Mouse (Mus musculus): ENCODE results near the gene Ereg. TPM values are rescaled to one million over a fixed set of nuclear protein-coding genes. Genes with fewer than 3 reads are reported as not detected.

The Ereg gene
- polyA plus RNA-seq (2016; fragmentation: Nextera tagmentation; extraction: Ambion mirVana): not detected in 2 replicates

- peak within 1 kb of the TSS; percentile 54 for H3K4me3 ChIP-seq
- peak; percentile 44 for DNase-seq (ENCODE audit: low spot score)
- no peaks in the 10 kb centered on the region for H3K36me3 ChIP-seq
- WGBS: 2% methylated on average over 25 of the region's 25 CpGs
- H3K27ac ChIP-seq: peak within 1 kb of the TSS; percentile 66; the same call in 1 of the 2 replicates
- peaks cover 8% of the 10 kb centered on the region for H3K4me1 ChIP-seq (replicated peaks)
- no peaks in the 10 kb centered on the region for H3K9me3 ChIP-seq
- peaks cover 28% of the 10 kb centered on the region for H3K27me3 ChIP-seq (ENCODE audit: insufficient read depth, poor library complexity, severe bottlenecking)
Measured at GRCm38 (mm10) chr5:91074450-91074950, at the start of gene Ereg. Ereg (plus strand) TSS chr5:91074622.

- H3K9me3 ChIP-seq: no peaks in the 10 kb centered on the region
- H3K36me3 ChIP-seq: no peaks in the 10 kb centered on the region
- H3K4me1 ChIP-seq (replicated peaks): no peaks in the 10 kb centered on the region
- DNase-seq (ENCODE audit: low spot score): no peak
- H3K27ac ChIP-seq: no peak within 1 kb of the TSS
- no peaks in the 10 kb centered on the region for H3K27me3 ChIP-seq (ENCODE audit: insufficient read depth, poor library complexity, severe bottlenecking)
- WGBS: 88% methylated on average over 6 of the region's 6 CpGs
- no peak within 1 kb of the TSS for H3K4me3 ChIP-seq
Measured at GRCm38 (mm10) chr5:91027164-91027563, 47.3 kb upstream of the Ereg start, which contains the start of gene Epgn. Epgn (plus strand) TSS chr5:91027464.

DNA sequence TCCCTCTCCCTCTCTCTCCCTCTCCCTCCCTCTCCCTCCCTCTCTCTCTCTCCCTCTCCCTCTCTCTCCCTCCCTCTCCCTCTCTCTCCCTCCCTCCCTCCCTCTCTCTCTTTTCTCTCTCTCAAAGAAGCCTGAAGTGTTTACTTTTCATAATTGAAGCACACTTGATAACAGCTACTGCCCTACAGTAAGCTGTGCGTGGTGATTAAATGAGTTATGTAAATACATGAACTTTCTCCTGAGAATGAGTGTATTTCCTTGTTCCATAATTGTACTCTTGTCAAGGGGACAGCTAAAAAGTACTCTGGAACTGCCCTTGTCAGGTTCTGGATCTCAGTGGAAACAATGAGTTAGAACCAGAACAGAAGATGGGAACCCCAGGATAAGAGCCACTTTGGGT, 46.6 kb upstream of the Ereg start:
- no peak overlapping the region for H3K27ac ChIP-seq
- DNase-seq (ENCODE audit: low spot score): no peak
- H3K4me1 ChIP-seq (replicated peaks): no peaks in the 10 kb centered on the region
- no peaks in the 10 kb centered on the region for H3K9me3 ChIP-seq
- H3K4me3 ChIP-seq: no peak overlapping the region
- H3K27me3 ChIP-seq (ENCODE audit: insufficient read depth, poor library complexity, severe bottlenecking): no peaks in the 10 kb centered on the region
- H3K36me3 ChIP-seq: no peaks in the 10 kb centered on the region
- 89% methylated on average over 1 of the region's 1 CpGs for WGBS

- WGBS: 92% methylated on average over 2 of the region's 2 CpGs
- Histone ChIP-seq H3K36me3 (no peaks in the 10 kb centered on the region), H3K27me3 (ENCODE audit: insufficient read depth, poor library complexity, severe bottlenecking) (no peaks in the 10 kb centered on the region), H3K27ac (no peak overlapping the region), H3K9me3 (no peaks in the 10 kb centered on the region), H3K4me1 (replicated peaks) (no peaks in the 10 kb centered on the region), H3K4me3 (no peak overlapping the region)
- DNase-seq (ENCODE audit: low spot score): no peak
Measured at GRCm38 (mm10) chr5:91030629-91031028, 43.8 kb upstream of the Ereg start.

GRCm38 (mm10) chr5:91035341-91035740, 39.1 kb upstream of the Ereg start:
- no peak for DNase-seq (ENCODE audit: low spot score)
- H3K36me3 ChIP-seq: no peaks in the 10 kb centered on the region
- 87% methylated on average over 2 of the region's 2 CpGs for WGBS

DNA sequence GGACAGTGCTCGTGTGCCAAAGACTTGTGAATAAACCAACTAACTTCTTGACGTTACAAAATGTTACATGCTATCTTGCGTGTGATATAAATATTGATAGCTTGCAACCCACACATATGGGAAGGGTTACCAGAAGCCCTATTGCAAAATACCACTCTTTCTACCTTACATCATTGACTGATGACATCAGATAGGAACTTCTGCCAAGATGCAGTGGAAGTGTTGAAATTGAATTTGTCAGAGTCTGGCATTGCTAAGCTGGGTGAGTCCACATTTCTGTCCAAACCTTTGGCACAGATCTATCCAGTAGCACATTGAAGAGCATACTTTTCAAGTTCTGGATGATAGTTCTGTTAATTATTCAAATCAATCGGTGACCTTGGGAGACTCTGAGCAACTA, 37.8 kb upstream of the Ereg start:
- WGBS: 93% methylated on average over 4 of the region's 4 CpGs

More at GRCm38 (mm10) chr5:91035341-91035740, 39.1 kb upstream of the Ereg start:
- H3K27ac ChIP-seq: no peak overlapping the region
- H3K27me3 ChIP-seq (ENCODE audit: insufficient read depth, poor library complexity, severe bottlenecking): no peaks in the 10 kb centered on the region
- no peaks in the 10 kb centered on the region for H3K4me1 ChIP-seq (replicated peaks)
- H3K4me3 ChIP-seq: no peak overlapping the region
- H3K9me3 ChIP-seq: no peaks in the 10 kb centered on the region

GRCm38 (mm10) chr5:91037756-91038155, 36.7 kb upstream of the Ereg start:
- H3K4me1 ChIP-seq (replicated peaks): no peaks in the 10 kb centered on the region
- H3K9me3 ChIP-seq: no peaks in the 10 kb centered on the region
- no peaks in the 10 kb centered on the region for H3K36me3 ChIP-seq
- 73% methylated on average over 2 of the region's 2 CpGs for WGBS
- no peak for DNase-seq (ENCODE audit: low spot score)
- no peaks in the 10 kb centered on the region for H3K27me3 ChIP-seq (ENCODE audit: insufficient read depth, poor library complexity, severe bottlenecking)
- no peak overlapping the region for H3K4me3 ChIP-seq
- no peak overlapping the region for H3K27ac ChIP-seq

More for the DNA sequence above, 37.8 kb upstream of the Ereg start:
- H3K36me3 ChIP-seq: no peaks in the 10 kb centered on the region
- H3K4me1 ChIP-seq (replicated peaks): no peaks in the 10 kb centered on the region
- DNase-seq (ENCODE audit: low spot score): no peak
- no peaks in the 10 kb centered on the region for H3K27me3 ChIP-seq (ENCODE audit: insufficient read depth, poor library complexity, severe bottlenecking)
- no peak overlapping the region for H3K4me3 ChIP-seq
- H3K9me3 ChIP-seq: no peaks in the 10 kb centered on the region
- H3K27ac ChIP-seq: no peak overlapping the region

DNA sequence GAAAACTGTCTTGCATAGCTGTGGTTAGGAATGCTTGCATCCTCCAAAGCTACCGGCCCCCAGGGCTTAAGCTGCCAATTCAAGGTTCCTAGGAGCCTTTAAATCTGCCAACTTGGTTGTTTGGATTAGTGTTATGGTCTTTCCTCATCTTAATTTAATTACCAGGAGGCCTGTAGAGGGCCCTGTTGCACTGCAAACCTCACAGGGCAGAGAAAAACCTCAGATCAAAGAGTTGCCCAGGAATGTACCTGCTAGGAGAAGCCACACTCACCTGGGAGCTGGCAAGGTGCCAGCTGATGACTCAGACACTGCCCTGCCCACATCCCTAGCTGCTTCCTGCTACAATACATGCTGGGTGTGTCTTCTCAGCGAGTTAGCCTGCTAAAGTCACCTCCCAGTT, 35.9 kb upstream of the Ereg start:
- Histone ChIP-seq H3K9me3 (no peaks in the 10 kb centered on the region), H3K4me3 (no peak overlapping the region), H3K4me1 (replicated peaks) (no peaks in the 10 kb centered on the region), H3K27me3 (ENCODE audit: insufficient read depth, poor library complexity, severe bottlenecking) (no peaks in the 10 kb centered on the region), H3K36me3 (no peaks in the 10 kb centered on the region), H3K27ac (no peak overlapping the region)
- 17% methylated on average over 2 of the region's 2 CpGs for WGBS
- no peak for DNase-seq (ENCODE audit: low spot score)

DNA sequence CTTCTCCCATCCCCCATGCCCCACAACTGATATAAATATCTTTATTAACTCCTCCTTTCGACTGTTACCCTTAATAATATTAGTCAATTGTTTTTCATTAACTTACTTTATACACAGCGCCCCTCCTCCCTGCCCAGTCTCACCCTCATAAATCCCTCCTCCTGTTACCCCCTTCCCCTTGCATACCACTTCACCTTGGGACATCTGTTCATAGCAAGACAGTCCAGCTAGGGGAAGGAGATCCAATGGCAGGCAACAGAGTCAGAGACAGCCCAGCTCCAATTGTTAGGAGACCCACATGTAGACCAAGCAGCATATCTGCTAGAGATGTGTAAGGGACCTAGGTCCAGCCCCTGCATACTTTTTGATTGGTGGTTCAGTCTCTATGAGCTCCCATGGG, 35.5 kb upstream of the Ereg start:
- WGBS: 85% methylated on average over 2 of the region's 2 CpGs
- H3K4me1 ChIP-seq (replicated peaks): no peaks in the 10 kb centered on the region
- H3K36me3 ChIP-seq: no peaks in the 10 kb centered on the region
- no peaks in the 10 kb centered on the region for H3K9me3 ChIP-seq
- H3K27me3 ChIP-seq (ENCODE audit: insufficient read depth, poor library complexity, severe bottlenecking): no peaks in the 10 kb centered on the region
- DNase-seq (ENCODE audit: low spot score): no peak
- H3K4me3 ChIP-seq: no peak overlapping the region
- H3K27ac ChIP-seq: no peak overlapping the region

DNA sequence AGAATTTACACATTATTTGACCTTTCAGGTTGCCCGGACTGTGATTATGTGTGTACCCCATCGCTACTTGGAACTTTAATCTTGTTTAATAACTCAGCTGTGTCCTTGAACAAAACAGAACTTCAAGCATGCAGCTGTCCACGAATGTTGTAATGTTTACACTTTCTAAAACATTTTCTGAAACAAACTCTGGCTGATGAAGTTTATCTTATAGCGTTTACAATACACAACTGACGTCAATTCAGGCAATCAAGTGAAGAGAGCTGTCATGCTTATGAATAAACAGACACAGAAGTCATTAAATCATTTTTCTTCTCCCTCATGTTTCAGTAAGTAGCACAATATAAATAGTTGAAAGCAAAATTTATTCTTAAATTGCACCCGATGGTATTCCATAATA, 26.4 kb upstream of the Ereg start:
- H3K27ac ChIP-seq: no peak overlapping the region
- H3K4me3 ChIP-seq: no peak overlapping the region
- no peaks in the 10 kb centered on the region for H3K9me3 ChIP-seq
- DNase-seq (ENCODE audit: low spot score): no peak
- H3K27me3 ChIP-seq (ENCODE audit: insufficient read depth, poor library complexity, severe bottlenecking): no peaks in the 10 kb centered on the region
- no peaks in the 10 kb centered on the region for H3K36me3 ChIP-seq
- 87% methylated on average over 6 of the region's 6 CpGs for WGBS
- no peaks in the 10 kb centered on the region for H3K4me1 ChIP-seq (replicated peaks)

DNA sequence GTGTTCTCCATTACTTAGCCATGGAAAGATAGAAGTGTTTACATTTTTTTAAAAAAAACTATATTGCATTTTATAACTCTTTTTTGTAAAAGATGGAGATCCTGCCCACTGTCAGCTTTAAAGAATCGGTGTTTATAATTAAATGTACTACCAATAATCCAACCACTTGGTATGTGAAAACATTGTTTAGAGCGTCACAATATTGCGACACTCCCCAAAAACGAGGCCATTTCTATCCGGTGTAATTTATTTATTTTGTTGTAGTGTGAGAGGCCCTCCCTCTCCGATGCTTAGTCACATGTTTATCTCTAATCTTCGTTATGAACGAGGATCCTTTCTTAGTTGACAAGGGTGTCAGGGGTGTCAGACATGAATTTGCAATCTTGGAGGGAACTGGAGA, 26.0 kb upstream of the Ereg start:
- no peak overlapping the region for H3K4me3 ChIP-seq
- no peak overlapping the region for H3K27ac ChIP-seq
- no peaks in the 10 kb centered on the region for H3K4me1 ChIP-seq (replicated peaks)
- 92% methylated on average over 8 of the region's 8 CpGs for WGBS
- no peaks in the 10 kb centered on the region for H3K27me3 ChIP-seq (ENCODE audit: insufficient read depth, poor library complexity, severe bottlenecking)
- H3K36me3 ChIP-seq: no peaks in the 10 kb centered on the region
- no peak for DNase-seq (ENCODE audit: low spot score)
- H3K9me3 ChIP-seq: no peaks in the 10 kb centered on the region

DNA sequence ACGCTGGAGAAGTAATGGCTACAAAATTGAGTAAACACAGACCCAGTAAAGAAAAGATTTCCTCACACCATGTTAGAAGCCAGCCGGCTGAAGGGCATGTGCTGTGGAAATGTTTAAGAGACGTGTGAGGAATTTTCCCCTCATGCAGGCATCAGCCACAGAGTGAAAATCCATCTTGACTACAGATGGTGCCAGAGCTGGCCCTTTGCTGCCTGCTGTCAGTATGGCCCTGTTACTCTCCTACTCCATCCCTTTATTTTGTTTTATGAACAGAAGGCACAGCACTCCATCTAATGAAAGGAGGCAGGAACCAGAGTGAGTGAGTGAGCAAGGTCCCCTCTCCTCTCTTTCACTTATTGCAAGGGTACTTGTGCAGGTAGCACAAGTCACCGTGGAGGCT, 2.1 kb upstream of the Ereg start:
- WGBS: 79% methylated on average over 4 of the region's 4 CpGs
- no peaks in the 10 kb centered on the region for H3K9me3 ChIP-seq
- H3K27ac ChIP-seq: no peak overlapping the region
- no peak overlapping the region for H3K4me3 ChIP-seq
- peaks cover 28% of the 10 kb centered on the region for H3K27me3 ChIP-seq (ENCODE audit: insufficient read depth, poor library complexity, severe bottlenecking)
- no peak for DNase-seq (ENCODE audit: low spot score)
- no peaks in the 10 kb centered on the region for H3K36me3 ChIP-seq
- peaks cover 8% of the 10 kb centered on the region for H3K4me1 ChIP-seq (replicated peaks)

DNA sequence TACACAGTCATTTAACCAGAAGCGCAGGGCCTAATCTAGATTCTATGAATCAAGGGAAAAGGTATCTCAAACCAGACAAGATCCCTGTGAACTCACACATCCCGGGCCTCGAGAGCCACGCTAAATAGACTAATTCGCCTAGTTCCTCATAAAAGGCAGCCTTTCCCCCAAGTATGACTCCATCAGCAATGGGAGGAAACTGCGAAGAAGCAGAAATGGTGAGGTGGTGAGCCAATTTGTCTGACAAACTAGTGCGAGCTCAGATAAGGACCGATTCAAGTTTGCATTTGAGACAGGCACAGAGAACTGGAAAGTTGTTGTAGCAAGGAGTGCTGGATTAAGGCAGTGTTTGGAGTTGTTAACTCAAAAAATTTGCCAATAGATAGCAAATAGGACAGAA, 796 bp upstream of the Ereg start:
- peaks cover 8% of the 10 kb centered on the region for H3K4me1 ChIP-seq (replicated peaks)
- H3K36me3 ChIP-seq: no peaks in the 10 kb centered on the region
- no peak overlapping the region for H3K4me3 ChIP-seq
- H3K27me3 ChIP-seq (ENCODE audit: insufficient read depth, poor library complexity, severe bottlenecking): peaks cover 28% of the 10 kb centered on the region
- DNase-seq (ENCODE audit: low spot score): no peak
- WGBS: 87% methylated on average over 8 of the region's 8 CpGs
- H3K27ac ChIP-seq: no peak overlapping the region
- no peaks in the 10 kb centered on the region for H3K9me3 ChIP-seq

- peak overlapping the region; percentile 66; the same call in 1 of the 2 replicates for H3K27ac ChIP-seq
Measured at GRCm38 (mm10) chr5:91074026-91074425, 396 bp upstream of the Ereg start.

More at GRCm38 (mm10) chr5:91074026-91074425, 396 bp upstream of the Ereg start:
- WGBS: 40% methylated on average over 8 of the region's 8 CpGs
- DNase-seq (ENCODE audit: low spot score): no peak
- no peaks in the 10 kb centered on the region for H3K9me3 ChIP-seq
- H3K4me1 ChIP-seq (replicated peaks): peaks cover 8% of the 10 kb centered on the region
- no peaks in the 10 kb centered on the region for H3K36me3 ChIP-seq
- H3K27me3 ChIP-seq (ENCODE audit: insufficient read depth, poor library complexity, severe bottlenecking): peaks cover 28% of the 10 kb centered on the region
- H3K4me3 ChIP-seq: peak overlapping the region; percentile 54
